Mouse (Mus musculus) layer of hippocampus, adult 2 months (tissue): ENCODE results near the gene 2700081O15Rik. TPM values are rescaled to one million over a fixed set of nuclear protein-coding genes. Genes with fewer than 3 reads are reported as not detected.

Experiments used
- DNase-seq, 2 experiments: peaks; one replicate each; pipeline ENCODE4 v3.0.0; 2022; ENCODE audit warnings: low spot score in 2 of 2
- H3K27ac ChIP-seq: fragments of 200-600 bp; 2 replicates; pipeline ENCODE4 v1.8.1; 2022
- H3K4me3 ChIP-seq: fragments of 200-600 bp; 2 replicates; pipeline ENCODE4 v1.8.1; 2022; ENCODE audit warnings: mild to moderate bottlenecking
- CTCF ChIP-seq: fragments of 200-600 bp; conservative IDR thresholded peaks from 2 replicates; pipeline ENCODE4 v1.8.1; 2022; ENCODE audit warnings: antibody characterized with exemption, mild to moderate bottlenecking, moderate library complexity
- microRNA-seq, 2 experiments: library from miRNA; unstranded; fragments of <30 nt; microRNA quantifications; one replicate each; pipeline ENCODE4 v1.2.0; 2021
- total RNA-seq, 2 experiments: library from RNA; stranded (reverse); gene quantifications; 2 replicates each; pipeline ENCODE4 v1.2.3; 2021

Gene 2700081O15Rik
- total RNA-seq, 2 experiments from 2014 or later: 45.7 to 47.4 TPM

GRCm38 (mm10) chr19:7459370-7459769 lies 41.9 kb downstream of the 2700081O15Rik start:
- Histone ChIP-seq H3K4me3 (no peak overlapping the region), H3K27ac (no peak overlapping the region)
- no peak for TF ChIP-seq CTCF
- DNase-seq: no peak

GRCm38 (mm10) chr19:7467915-7468314 lies 50.5 kb downstream of the 2700081O15Rik start:
- H3K27ac ChIP-seq: no peak overlapping the region
- H3K4me3 ChIP-seq: no peak overlapping the region
- DNase-seq: no peak
- no peak for TF ChIP-seq CTCF

DNA sequence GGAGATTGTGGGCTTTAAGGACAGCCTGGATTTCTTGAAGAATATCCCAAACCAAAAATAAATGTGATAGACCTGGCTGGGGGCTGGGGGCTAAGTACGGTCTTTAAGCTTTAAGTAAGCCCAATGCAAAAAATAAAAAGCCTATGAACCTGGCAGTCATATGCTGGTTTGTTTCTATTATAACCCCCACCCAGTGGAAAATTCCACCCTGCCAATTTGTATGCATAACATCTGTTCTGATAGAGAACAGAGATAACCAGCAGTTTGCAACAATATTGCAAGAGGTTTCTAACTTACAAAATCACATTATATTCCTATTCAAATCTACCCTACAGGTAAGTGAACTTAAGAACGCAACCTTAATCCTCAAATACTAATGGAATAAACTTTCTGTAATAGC lies 53.2 kb downstream of the 2700081O15Rik start:
- DNase-seq: no peak
- Histone ChIP-seq H3K27ac (no peak overlapping the region), H3K4me3 (no peak overlapping the region)
- no peak for TF ChIP-seq CTCF

Small RNAs within 50 kb of the gene (microRNA-seq; reads per million reads assigned to microRNA genes)
- gene Mir6991: 0.92 to 1.6 reads per million in 2 experiments

Other genes starting within 250 kb of the 2700081O15Rik start
- 100 to 1,000 TPM; 299 TPM for gene Otub1, start 211.3 kb upstream of the 2700081O15Rik start, total RNA-seq
- 1,000 to 10,000 TPM in 1 of 2 experiments, 100 to 1,000 TPM in 1; 959 to 1,016 TPM for gene Cox8a, start 200.0 kb upstream of the 2700081O15Rik start, total RNA-seq
- 10 to 100 TPM; 34.2 to 38.1 TPM for gene Naa40, start 176.4 kb upstream of the 2700081O15Rik start, total RNA-seq
- 10 to 100 TPM; 17.0 to 18.2 TPM for gene Rcor2, start 150.3 kb upstream of the 2700081O15Rik start, total RNA-seq
- 100 to 1,000 TPM; 119 to 127 TPM for gene Mark2, start 75.8 kb upstream of the 2700081O15Rik start, total RNA-seq
- 10 to 100 TPM; 30.2 to 31.7 TPM for gene Spindoc, start 34.6 kb upstream of the 2700081O15Rik start, total RNA-seq
- 100 to 1,000 TPM; 733 to 764 TPM for gene Rtn3, start 65.7 kb downstream of the 2700081O15Rik start, total RNA-seq
- 10 to 100 TPM; 20.5 to 23.0 TPM for gene Atl3, start 76.4 kb downstream of the 2700081O15Rik start, total RNA-seq
- 10 to 100 TPM; 29.8 to 34.2 TPM for gene Pla2g16, start 139.8 kb downstream of the 2700081O15Rik start, total RNA-seq
- under 1 TPM; 0.13 to 0.17 TPM for gene Lgals12, start 189.6 kb downstream of the 2700081O15Rik start, total RNA-seq
- gene Hrasls5, start 194.9 kb downstream of the 2700081O15Rik start, total RNA-seq: not detected